Mouse (Mus musculus): ENCODE data around the gene Ptprn2. TPM values are rescaled to one million over a fixed set of nuclear protein-coding genes. Genes with fewer than 3 reads are reported as not detected.

Gene Ptprn2
- polyA plus RNA-seq, 1 experiment, result 0.40 TPM

- TF ChIP-seq CTCF (IDR thresholded peaks at IDR 0.05; ENCODE audit: control insufficient read depth, insufficient read depth, insufficient replicate concordance, low read depth, low read length) (no peak), POLR2A (IDR thresholded peaks at IDR 0.05; ENCODE audit: control insufficient read depth, low read depth, low read length) (no peak)
- no peaks in the 10 kb centered on the region for H3K4me1 ChIP-seq (ENCODE audit: control insufficient read depth, insufficient read depth, low read length)
- H3K27me3 ChIP-seq (ENCODE audit: control insufficient read depth, insufficient read depth, low read length), result no peaks in the 10 kb centered on the region
- H3K27ac ChIP-seq (ENCODE audit: control insufficient read depth, insufficient read depth, low read depth, low read length), result no peak overlapping the region
- H3K4me3 ChIP-seq (ENCODE audit: control insufficient read depth, low read depth, low read length), result no peak overlapping the region
- no peaks in the 10 kb centered on the region for H3K36me3 ChIP-seq (ENCODE audit: control insufficient read depth, insufficient read depth, low read length)
These were observed 95.5 kb downstream of the Ptprn2 start for GRCm38 (mm10) chr12:116580827-116581544.

GRCm38 (mm10) chr12:116581864-116582263 is 96.3 kb downstream of the Ptprn2 start:
- Histone ChIP-seq H3K36me3 (ENCODE audit: control insufficient read depth, insufficient read depth, low read length) (no peaks in the 10 kb centered on the region), H3K4me3 (ENCODE audit: control insufficient read depth, low read depth, low read length) (no peak overlapping the region), H3K27ac (ENCODE audit: control insufficient read depth, insufficient read depth, low read depth, low read length) (no peak overlapping the region), H3K27me3 (ENCODE audit: control insufficient read depth, insufficient read depth, low read length) (no peaks in the 10 kb centered on the region), H3K4me1 (ENCODE audit: control insufficient read depth, insufficient read depth, low read length) (no peaks in the 10 kb centered on the region)
- TF ChIP-seq POLR2A (IDR thresholded peaks at IDR 0.05; ENCODE audit: control insufficient read depth, low read depth, low read length) (no peak), CTCF (IDR thresholded peaks at IDR 0.05; ENCODE audit: control insufficient read depth, insufficient read depth, insufficient replicate concordance, low read depth, low read length) (no peak)

- Histone ChIP-seq H3K27me3 (ENCODE audit: control insufficient read depth, insufficient read depth, low read length) (no peaks in the 10 kb centered on the region), H3K4me3 (ENCODE audit: control insufficient read depth, low read depth, low read length) (no peak overlapping the region), H3K36me3 (ENCODE audit: control insufficient read depth, insufficient read depth, low read length) (no peaks in the 10 kb centered on the region), H3K4me1 (ENCODE audit: control insufficient read depth, insufficient read depth, low read length) (no peaks in the 10 kb centered on the region), H3K27ac (ENCODE audit: control insufficient read depth, insufficient read depth, low read depth, low read length) (no peak overlapping the region)
- TF ChIP-seq POLR2A (IDR thresholded peaks at IDR 0.05; ENCODE audit: control insufficient read depth, low read depth, low read length) (no peak), CTCF (IDR thresholded peaks at IDR 0.05; ENCODE audit: control insufficient read depth, insufficient read depth, insufficient replicate concordance, low read depth, low read length) (no peak)
These were observed 97.3 kb downstream of the Ptprn2 start for GRCm38 (mm10) chr12:116582829-116583228.

GRCm38 (mm10) chr12:116585001-116585400 is 99.5 kb downstream of the Ptprn2 start:
- Histone ChIP-seq H3K4me1 (ENCODE audit: control insufficient read depth, insufficient read depth, low read length) (no peaks in the 10 kb centered on the region), H3K36me3 (ENCODE audit: control insufficient read depth, insufficient read depth, low read length) (no peaks in the 10 kb centered on the region), H3K27ac (ENCODE audit: control insufficient read depth, insufficient read depth, low read depth, low read length) (no peak overlapping the region), H3K27me3 (ENCODE audit: control insufficient read depth, insufficient read depth, low read length) (no peaks in the 10 kb centered on the region), H3K4me3 (ENCODE audit: control insufficient read depth, low read depth, low read length) (no peak overlapping the region)
- no peak for TF ChIP-seq POLR2A (IDR thresholded peaks at IDR 0.05; ENCODE audit: control insufficient read depth, low read depth, low read length)
- TF ChIP-seq CTCF (IDR thresholded peaks at IDR 0.05; ENCODE audit: control insufficient read depth, insufficient read depth, insufficient replicate concordance, low read depth, low read length), result no peak

- TF ChIP-seq CTCF (IDR thresholded peaks at IDR 0.05; ENCODE audit: control insufficient read depth, insufficient read depth, insufficient replicate concordance, low read depth, low read length), result no peak
- TF ChIP-seq POLR2A (IDR thresholded peaks at IDR 0.05; ENCODE audit: control insufficient read depth, low read depth, low read length), result no peak
- H3K4me1 ChIP-seq (ENCODE audit: control insufficient read depth, insufficient read depth, low read length), result no peaks in the 10 kb centered on the region
- H3K4me3 ChIP-seq (ENCODE audit: control insufficient read depth, low read depth, low read length), result no peak overlapping the region
- no peak overlapping the region for H3K27ac ChIP-seq (ENCODE audit: control insufficient read depth, insufficient read depth, low read depth, low read length)
- no peaks in the 10 kb centered on the region for H3K36me3 ChIP-seq (ENCODE audit: control insufficient read depth, insufficient read depth, low read length)
- no peaks in the 10 kb centered on the region for H3K27me3 ChIP-seq (ENCODE audit: control insufficient read depth, insufficient read depth, low read length)
These were observed 100.6 kb downstream of the Ptprn2 start for GRCm38 (mm10) chr12:116586167-116586566.

GRCm38 (mm10) chr12:116587548-116587947 is 102.0 kb downstream of the Ptprn2 start:
- no peak overlapping the region for H3K4me3 ChIP-seq (ENCODE audit: control insufficient read depth, low read depth, low read length)
- TF ChIP-seq CTCF (IDR thresholded peaks at IDR 0.05; ENCODE audit: control insufficient read depth, insufficient read depth, insufficient replicate concordance, low read depth, low read length) (no peak), POLR2A (IDR thresholded peaks at IDR 0.05; ENCODE audit: control insufficient read depth, low read depth, low read length) (no peak)
- H3K27me3 ChIP-seq (ENCODE audit: control insufficient read depth, insufficient read depth, low read length), result no peaks in the 10 kb centered on the region
- H3K27ac ChIP-seq (ENCODE audit: control insufficient read depth, insufficient read depth, low read depth, low read length), result no peak overlapping the region
- H3K36me3 ChIP-seq (ENCODE audit: control insufficient read depth, insufficient read depth, low read length), result no peaks in the 10 kb centered on the region
- no peaks in the 10 kb centered on the region for H3K4me1 ChIP-seq (ENCODE audit: control insufficient read depth, insufficient read depth, low read length)

- H3K4me3 ChIP-seq (ENCODE audit: control insufficient read depth, low read depth, low read length), result no peak overlapping the region
- no peak overlapping the region for H3K27ac ChIP-seq (ENCODE audit: control insufficient read depth, insufficient read depth, low read depth, low read length)
- TF ChIP-seq CTCF (IDR thresholded peaks at IDR 0.05; ENCODE audit: control insufficient read depth, insufficient read depth, insufficient replicate concordance, low read depth, low read length), result no peak
- TF ChIP-seq POLR2A (IDR thresholded peaks at IDR 0.05; ENCODE audit: control insufficient read depth, low read depth, low read length), result no peak
- no peaks in the 10 kb centered on the region for H3K27me3 ChIP-seq (ENCODE audit: control insufficient read depth, insufficient read depth, low read length)
- no peaks in the 10 kb centered on the region for H3K4me1 ChIP-seq (ENCODE audit: control insufficient read depth, insufficient read depth, low read length)
- no peaks in the 10 kb centered on the region for H3K36me3 ChIP-seq (ENCODE audit: control insufficient read depth, insufficient read depth, low read length)
These were observed 104.6 kb downstream of the Ptprn2 start for GRCm38 (mm10) chr12:116590076-116590475.
